Mouse (Mus musculus): ENCODE results near the gene Slc32a1.
A peak's percentile ranks its signal among the peaks of the same experiment; 100 is the strongest.

The Slc32a1 gene

GRCm38 (mm10) chr2:158610488-158611325 lies at the start of gene Slc32a1:
TSS of gene Slc32a1 (plus strand) at chr2:158610767.
- DNase-seq, result peak; percentile 22

GRCm38 (mm10) chr2:158560801-158561200 lies 49.8 kb upstream of the Slc32a1 start:
- no peak for DNase-seq

GRCm38 (mm10) chr2:158561371-158562144 lies 49.0 kb upstream of the Slc32a1 start:
- DNase-seq, result no peak

GRCm38 (mm10) chr2:158570421-158571081 lies 40.0 kb upstream of the Slc32a1 start:
- DNase-seq, result no peak

- no peak for DNase-seq
Observed at GRCm38 (mm10) chr2:158579979-158580378, 30.6 kb upstream of the Slc32a1 start.

- no peak for DNase-seq
Observed at GRCm38 (mm10) chr2:158584621-158585358, 25.8 kb upstream of the Slc32a1 start.

GRCm38 (mm10) chr2:158588524-158589271 lies 21.9 kb upstream of the Slc32a1 start:
- DNase-seq, result no peak

GRCm38 (mm10) chr2:158590495-158590894 lies 20.1 kb upstream of the Slc32a1 start:
- no peak for DNase-seq

GRCm38 (mm10) chr2:158591286-158591685 lies 19.3 kb upstream of the Slc32a1 start:
- DNase-seq, result peak; percentile 37

GRCm38 (mm10) chr2:158593371-158593770 lies 17.2 kb upstream of the Slc32a1 start:
- DNase-seq, result no peak

GRCm38 (mm10) chr2:158595103-158595502 lies 15.5 kb upstream of the Slc32a1 start:
- DNase-seq, result no peak

- DNase-seq, result no peak
Observed at GRCm38 (mm10) chr2:158595577-158595976, 15.0 kb upstream of the Slc32a1 start.

GRCm38 (mm10) chr2:158596803-158597202 lies 13.8 kb upstream of the Slc32a1 start:
- DNase-seq, result no peak

- DNase-seq, result no peak
Observed at GRCm38 (mm10) chr2:158600517-158600916, 10.1 kb upstream of the Slc32a1 start.

- DNase-seq, result no peak
Observed at GRCm38 (mm10) chr2:158601326-158601725, 9.2 kb upstream of the Slc32a1 start.

- no peak for DNase-seq
Observed at GRCm38 (mm10) chr2:158602663-158603062, 7.9 kb upstream of the Slc32a1 start.

GRCm38 (mm10) chr2:158606511-158606964 lies 4.0 kb upstream of the Slc32a1 start:
- DNase-seq, result no peak

- no peak for DNase-seq
Observed at GRCm38 (mm10) chr2:158609681-158610080, 886 bp upstream of the Slc32a1 start.

- DNase-seq, result no peak
Observed at GRCm38 (mm10) chr2:158611326-158611719, 756 bp downstream of the Slc32a1 start.

GRCm38 (mm10) chr2:158611726-158612670 lies 1.4 kb downstream of the Slc32a1 start:
- no peak for DNase-seq

Measured in layer of hippocampus, adult 9-11 months (tissue).